Mouse (Mus musculus) heart, adult 11 months (tissue): ENCODE data around the gene Cyth4.

Experiments used
- DNase-seq: peaks from one replicate; pipeline ENCODE4 v3.0.0; 2022

The Cyth4 gene

DNA sequence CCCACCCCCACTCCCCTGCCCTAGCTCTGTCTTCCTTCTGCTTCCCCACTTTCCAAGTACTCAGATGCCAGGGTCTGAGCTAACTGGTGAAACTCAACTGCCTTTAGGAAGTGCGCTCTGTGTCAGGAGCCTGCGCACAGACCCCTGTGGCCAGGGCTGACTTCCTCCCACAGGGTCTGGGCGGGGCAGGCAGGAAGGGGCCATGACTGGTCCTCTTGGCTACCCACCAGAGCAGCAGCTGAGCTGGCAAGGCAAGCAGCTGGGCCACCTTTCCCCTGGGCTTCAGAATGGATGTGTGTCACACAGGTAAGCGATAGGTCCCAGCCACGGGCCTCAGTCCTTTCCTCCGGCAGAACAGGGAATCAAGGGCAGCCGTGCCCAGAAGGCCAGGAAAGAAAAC lies at the start of gene Cyth4:
Gene Cyth4, plus strand, starts transcription at position 134 of the 400 bp plus-strand sequence.
- DNase-seq = peak; percentile 98

DNA sequence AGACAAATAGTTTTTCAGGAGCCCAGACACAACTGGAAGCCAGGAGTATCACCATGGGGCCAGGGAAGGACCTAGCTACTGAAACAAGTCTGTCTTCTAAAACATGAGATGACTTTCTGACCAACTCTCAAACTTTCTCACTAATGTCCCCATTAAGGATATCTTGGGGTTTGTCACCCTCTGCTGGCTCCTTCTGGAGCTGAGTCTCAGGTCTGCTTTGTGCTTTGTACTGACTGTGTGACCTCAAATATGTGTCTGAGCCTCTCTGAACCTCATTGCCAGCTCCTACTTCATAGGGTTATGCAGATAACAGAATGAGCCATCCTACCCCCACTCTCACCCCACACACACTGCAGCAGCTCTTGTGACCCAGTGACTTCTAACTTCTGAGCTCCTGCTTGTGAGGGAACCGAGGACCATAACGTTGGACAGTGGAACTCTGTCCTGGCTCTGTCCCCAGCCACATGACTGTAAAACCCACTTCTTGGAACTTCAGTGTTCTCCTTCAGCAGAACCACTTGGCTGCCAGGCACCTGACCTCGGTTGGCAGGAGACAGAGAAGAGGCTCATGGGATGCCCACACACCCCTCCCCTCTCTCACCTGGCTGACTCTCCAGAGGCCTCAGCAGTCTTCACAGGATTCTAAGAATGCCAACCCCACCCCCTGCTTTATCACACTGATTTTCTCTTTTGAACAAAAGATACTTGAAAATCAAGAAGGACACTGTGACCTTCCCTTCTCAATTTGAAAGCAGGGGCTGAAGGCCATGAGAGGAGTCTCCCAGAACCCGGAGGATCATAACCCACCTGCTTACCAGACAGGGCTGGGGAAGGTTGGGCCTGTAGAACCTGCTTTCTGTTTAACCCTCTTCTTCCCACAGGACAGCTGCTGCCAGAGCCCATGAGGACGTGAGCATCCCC lies 49.2 kb upstream of the Cyth4 start:
- peak; percentile 94 for DNase-seq

DNA sequence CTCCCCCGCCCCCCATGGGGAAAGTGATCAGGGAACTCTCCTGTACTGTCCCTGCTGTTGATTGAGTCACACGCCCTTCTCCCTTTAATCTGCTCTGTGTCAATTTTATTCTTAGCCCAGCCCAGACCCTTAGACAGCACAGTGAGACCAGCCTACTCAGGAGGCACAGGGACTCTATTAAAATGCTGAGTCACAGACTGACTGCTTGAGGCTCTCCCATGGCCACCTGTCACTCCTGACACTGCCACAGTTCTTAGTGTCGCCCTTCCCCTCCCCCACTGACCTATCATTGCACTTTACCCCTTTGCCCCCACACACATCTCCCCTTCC lies 48.5 kb upstream of the Cyth4 start:
- DNase-seq = no peak

DNA sequence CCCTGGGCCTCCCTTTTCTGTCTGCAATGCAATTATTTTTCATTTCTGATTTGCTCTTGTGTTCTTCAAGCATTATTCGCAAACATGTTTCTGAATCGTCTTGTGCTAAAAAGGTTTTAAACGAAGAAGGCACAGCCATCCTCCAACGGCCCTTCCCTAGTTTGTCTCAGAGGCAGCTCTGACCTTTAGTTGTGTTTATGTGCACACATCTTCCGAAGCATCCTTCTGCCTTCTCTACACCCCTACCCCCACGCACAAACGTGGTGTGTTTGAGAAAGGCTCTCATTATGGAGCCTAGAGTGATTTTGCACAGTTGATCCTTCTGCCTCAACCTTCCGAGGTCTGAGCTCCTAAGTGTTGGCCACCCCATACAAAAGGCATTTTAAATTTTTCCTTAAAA lies 48.1 kb upstream of the Cyth4 start:
- no peak for DNase-seq

DNA sequence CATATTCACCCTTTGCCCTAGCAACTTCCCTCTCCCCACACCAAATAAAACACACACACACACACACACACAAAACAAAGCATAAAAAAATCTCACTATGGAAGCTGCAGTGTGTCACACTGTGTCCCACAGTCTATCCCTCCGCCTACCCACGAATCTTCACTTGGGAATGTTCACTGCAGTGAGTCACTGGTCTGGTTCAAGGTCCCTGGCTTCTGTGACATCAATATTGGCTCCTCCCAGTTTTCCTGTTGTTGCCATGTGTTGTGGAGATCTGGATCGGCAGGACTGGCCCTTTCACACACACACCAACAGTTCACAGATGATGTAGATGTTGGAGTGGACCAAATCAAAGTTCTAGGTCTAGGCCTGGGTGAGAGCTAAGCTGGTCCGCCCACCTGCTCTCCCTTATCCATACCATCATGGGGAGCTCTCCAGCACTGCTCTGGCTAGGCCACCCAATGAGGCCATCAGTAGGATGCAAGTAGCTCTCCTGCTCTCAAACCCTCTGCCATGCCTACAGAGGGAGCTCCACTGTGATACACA lies 47.6 kb upstream of the Cyth4 start:
- DNase-seq = no peak

DNA sequence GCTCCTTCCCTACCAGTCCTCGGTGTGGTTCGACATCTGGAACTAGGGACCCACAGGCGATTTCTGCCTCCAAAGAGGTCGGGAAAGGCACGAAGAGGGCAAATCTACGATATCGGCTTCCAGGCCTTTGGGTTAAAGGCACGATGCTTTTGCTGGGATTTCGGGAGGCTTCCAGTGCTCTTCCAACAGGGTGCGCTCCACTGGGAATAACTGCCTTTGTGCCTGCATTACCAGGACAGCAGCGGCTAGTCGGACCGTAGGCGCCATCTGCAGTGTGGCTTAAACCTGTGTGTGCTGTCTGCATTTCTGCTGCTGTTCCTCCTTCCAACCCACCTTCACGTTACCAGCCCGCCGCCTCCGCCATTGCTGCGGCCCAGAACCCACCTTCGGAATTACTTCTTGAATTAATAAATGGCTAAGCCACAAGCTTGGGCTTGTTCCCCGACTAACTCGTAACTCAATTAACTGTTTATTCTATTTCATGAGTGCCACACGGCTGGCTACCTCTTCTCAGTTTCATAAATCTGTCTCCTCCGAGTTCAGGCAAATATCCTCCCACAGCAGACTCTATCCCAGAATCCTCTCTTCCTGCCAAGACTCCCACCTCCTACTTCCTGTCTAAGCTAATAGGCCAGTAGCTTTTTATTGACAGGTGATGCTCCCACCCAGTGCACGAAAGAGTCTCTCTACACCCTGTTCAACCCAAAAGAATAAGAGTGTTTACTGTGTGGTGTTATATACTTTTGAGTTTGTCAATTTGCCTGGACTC lies 42.1 kb upstream of the Cyth4 start:
- DNase-seq = no peak

DNA sequence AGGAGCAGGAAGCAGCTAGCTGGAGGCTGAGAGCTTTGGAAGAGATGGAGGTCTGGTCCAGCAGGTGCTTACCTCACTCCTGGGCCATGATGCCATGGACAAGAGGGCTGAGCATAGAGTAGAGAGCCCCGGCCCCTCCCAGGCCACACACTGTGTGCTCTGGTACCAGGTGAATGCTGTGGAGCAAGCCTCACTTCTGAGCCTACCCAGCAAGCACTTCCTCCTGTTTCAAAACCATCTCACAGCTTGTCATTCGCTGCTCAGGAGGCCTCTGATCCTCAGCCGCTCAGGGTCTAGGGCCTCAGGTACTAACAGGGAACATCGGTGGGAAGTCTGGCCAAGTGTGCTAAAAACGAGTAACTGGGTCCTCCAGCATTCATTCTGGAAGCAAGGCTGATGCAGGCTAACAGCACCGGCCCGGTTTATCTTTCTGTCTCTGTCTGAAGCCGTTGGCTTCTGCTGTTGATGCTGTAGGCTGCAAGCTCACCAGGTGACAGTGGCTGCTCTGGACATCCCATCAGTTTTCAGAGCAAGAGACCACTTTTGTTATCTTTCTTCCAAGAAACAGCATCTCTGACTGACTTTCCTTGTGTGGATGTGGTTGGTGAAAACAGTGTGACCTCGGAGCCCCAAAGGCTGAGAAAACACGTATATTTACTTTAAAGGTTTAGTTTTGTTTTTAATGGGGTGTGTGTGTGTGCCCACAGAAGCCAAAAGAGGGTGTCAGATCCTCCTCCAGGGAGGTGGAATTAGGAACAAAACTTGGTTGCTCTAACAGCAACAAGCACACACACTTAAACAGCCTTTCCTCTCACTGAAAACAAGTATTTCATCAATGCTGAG lies 38.9 kb upstream of the Cyth4 start:
- no peak for DNase-seq

DNA sequence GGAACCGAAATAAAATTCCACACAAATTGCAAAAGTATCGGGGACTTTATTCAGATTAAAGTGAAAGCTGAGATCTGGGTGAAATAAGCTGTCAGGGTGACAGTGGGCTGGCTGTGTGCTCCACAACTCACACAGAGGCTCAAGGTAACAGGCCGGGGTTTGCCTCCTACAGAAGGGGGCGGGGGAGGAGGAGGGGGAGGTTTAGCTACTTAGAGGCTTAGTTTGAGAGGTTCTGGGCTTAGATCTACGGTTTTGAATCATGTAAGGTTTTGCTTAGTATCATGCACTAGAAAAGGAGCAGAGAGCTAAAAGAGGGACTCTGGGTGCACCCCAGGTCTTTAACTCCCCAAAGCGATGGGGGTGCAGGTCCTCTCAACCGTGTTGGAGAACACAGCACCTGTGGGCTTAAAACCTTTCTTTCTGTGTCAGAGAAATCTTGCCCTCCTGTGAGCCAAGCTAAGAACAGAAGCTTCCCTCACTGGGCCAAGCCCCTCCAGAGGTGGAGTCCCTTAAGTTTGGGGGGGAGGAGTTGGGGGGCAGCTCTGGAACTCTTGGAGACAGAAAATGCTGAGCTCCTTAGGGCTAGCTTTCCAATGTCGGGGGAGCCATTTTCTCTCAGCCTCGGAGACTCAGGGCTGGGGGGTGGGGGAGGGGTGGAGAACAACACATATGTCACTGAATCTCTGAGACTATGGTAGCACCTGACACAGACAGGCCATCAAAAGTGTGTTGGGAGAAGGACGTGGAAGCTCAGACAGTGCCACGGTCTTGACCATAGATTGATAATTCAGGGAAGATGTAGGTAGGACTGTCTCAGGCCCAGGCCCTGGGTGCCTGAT lies 37.5 kb upstream of the Cyth4 start:
- DNase-seq = no peak

DNA sequence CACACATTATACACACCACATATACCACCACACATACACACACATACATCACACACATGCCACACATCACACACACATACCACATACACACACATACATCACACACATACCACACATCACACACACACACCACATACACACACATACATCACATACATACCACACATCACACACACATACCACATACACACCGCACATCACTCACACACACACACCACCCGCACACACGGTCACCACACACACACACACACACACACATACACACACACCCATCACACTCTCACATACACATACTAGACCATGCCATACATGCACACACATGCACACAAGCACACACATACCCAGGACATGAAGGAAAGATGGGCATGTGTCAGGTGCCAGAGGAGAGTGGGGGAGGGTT lies 33.5 kb upstream of the Cyth4 start:
- no peak for DNase-seq

DNA sequence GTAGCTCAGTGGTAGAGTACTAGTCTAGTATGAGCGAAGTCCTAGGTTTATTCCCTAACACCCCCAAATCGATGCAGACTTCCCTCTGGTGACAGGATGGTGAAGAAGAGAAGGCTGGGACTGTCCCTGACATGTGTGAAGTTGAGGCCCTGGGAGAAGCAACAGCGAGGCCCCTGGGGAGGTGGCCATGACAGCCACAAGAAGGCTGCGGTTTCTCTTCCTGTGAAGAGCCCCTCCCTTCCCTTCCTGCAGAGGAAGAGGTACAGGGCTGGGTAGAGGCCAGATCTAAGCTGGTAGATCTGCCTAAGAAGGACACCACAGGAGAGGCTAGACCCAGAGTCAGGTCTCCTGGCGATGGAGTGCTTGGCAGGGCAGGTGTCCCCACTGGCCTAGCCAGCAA lies 32.9 kb upstream of the Cyth4 start:
- DNase-seq = peak; percentile 91

DNA sequence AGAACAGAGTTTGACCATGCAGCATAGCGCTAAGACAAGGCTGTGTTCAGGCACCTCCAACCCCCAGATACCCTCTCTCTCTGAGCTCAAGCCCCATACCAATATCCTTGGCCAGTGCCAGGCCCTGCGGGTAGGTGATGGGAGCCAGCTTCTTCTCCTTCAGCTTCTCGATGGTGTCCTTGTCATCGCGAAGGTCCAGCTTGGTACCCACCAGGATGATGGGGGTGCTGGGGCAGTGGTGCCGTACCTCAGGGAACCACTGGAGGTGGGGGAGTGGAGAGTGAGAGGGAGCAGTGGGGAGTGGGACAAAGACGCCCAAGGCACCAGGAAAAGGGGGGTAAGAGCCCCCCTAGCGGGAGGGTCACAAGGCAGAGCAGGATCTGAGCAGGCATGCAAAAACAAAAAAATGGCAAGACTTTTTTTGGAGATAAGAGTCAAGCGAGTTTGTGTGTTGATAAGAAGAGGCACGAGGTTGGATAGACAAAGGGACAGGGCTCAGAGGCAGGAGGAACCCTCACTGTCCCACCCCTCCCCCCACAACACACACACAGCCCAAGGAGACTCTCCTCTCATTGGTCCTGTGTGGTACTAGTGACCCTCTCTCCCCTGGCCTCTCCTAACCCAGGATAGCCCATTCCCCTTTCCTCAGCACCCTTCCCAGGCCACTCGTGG lies 31.9 kb upstream of the Cyth4 start:
- DNase-seq = no peak

DNA sequence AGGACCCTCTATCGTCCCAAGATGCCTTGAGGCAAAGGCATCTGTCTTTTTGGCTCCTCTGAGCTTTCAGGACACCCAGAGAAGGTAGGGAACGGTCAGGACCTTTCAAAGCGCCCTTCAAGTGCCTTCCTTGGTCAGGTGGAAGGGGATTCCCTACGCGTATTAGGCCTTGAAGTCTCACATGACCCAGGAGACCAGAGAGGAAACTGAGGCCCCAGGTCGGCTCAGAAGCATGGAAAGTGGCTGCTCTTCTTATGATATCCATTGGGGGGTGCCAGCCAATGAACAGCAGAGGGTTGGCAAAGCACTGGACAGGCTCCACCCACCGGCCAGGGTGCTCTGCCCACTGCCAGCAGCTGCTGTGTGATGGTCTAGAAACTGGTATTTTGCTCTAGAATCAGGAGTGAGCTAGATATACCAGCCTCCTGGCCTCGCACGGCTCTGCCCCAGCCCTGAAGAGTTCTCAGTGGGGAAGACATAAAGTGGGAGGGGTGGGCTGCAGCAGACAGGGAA lies 29.2 kb upstream of the Cyth4 start:
- DNase-seq = no peak

DNA sequence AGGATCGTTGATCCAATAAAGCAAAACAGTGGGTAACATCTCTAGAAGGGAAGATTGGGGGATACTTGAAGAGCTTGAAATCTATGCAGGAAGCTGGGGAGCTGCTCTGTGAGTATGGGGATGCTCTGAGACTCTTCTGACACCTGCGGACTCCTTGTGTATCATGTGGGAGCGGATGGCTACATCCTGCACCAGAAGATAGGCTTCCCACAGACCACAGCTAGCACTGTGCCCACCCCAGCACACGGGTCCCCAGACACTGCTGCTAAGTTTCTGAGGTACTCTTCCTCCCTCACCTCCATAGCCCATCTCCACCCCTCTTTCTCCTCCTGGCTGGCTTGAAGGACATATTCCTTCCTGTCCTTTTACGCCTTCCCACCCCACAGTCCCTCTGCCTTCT lies 26.7 kb upstream of the Cyth4 start:
- DNase-seq = no peak

DNA sequence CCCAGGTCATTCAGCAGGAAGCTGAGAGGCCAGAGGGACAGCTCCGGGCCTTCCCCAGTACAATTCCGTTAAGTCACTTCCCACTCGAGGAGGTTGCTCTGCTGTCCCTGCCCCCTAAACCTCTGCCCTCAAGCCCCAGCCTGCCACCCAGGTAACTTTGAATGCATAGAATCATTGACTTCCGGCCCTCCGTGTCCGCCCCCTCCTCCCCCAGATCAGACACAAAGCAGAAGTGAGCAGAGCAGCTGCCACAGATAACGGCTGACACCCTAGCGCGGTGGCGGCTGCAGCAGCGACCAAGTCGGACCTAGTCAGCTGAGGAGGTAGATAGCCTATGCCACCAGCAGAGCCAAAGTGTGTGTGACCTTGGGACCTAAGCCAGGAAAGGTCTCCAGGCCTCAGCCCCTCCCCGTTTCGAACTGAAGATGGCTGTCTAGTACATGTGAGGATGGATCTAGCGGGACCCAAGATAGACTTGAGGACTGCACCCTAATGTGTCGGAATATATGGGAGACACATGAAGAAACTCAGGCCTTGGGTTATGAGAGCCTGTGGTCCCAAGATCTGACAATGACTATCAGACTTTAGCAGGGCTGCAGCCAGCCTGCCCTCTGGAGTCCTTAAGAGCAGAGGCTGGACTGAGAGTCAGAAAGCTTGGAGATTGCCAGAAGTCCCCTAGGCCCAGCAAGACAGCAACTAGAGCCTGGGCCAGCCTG lies 25.1 kb upstream of the Cyth4 start:
- DNase-seq = peak; percentile 95

DNA sequence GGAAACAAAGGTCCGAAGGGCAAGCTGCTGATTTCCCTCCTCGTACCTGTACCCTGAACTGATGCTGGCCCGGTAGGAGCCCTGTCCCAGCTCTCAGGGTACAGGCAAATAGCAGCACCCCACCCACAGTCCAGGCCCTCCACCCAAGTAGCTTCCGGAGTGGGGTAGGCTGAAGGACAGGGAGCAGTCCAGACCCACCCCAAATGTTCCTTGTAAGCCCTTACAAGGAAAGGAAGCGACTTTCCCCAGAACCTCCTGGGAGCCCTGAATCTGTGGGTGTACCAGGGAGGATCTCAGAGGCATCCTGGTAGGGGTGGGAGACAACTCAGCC lies 24.6 kb upstream of the Cyth4 start:
- DNase-seq = no peak

DNA sequence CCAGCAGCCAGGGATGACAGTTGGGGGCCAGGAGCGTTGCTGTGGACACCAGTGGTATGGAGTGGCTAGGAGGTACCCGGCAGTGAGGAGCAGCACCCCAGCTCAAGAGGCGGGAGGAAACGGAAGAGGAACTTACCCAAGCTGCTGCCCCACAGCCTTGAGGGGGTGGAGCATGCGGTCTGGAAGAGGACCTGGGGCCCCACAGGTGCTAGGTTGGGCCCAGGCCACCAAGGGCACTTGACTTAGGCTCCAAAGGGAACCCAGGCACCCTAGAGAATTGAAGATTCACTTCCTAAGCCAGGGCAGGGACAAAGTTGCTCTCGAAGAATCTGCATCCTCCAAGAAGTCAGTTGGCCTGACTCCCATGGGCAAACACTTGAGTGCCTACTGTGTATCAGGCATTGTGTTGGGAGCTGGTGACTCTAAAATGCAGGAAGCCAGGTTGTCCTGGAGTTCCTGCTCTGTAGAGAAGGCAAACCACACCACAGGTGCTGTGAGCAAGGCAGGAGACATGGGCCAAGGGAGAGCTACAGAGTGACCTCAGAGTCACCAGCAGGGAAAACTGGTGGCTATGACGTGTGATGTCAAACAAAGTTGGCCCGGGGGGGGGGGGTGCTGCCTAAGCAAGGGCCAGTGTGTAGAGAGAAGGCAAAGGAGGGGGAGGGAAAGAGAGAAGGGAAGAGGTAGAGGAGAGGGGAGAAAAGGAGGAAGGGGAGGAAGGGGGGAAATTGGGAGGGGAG lies 24.0 kb upstream of the Cyth4 start, which contains the start of gene Rac2:
Gene Rac2, minus strand, starts transcription at position 126 of the 740 bp plus-strand sequence.
- peak; percentile 97 for DNase-seq

DNA sequence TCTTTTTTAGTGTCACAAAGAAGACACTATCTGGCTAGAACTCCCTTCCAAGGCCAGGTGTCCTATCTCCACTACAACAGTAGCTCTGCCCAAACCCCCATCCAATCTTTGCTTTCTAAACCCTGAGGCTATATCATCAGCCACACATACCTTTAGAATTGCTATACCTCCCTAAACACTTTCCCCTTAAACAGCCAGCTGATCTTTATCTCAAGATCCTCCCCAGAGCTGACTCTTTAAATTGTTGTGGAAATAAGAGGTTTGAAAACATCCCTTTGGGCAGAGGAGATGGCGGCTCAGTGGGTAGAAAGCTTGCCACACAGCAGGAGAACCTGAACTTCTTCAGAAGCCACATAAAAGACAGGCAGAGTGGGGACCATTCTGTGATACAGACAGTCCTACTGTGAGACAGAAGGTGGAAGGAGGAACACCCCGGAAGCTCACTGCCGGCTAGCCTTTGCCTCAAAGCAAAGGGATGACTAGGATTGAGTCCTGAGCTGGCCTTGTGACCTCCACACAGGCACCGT lies 20.5 kb upstream of the Cyth4 start:
- no peak for DNase-seq

DNA sequence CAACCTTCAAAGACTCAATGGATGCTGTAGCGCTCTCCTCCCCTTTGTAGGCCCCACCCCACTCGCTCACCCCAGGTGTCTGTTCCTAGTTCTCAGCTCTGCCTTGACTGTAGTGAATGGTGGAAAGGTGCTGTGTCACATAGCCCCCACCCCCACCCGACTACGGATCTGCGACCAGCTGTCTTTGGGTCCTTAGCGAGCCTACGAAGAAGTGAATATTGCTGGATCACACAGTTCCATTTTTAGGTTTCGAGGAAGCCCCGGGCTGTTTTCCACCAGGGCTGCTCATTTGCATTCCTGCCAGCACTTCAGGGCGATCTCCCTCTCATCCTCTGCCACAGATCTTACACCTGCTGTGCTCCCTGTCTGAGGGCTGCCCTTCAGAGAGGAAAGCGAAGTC lies 13.5 kb upstream of the Cyth4 start:
- no peak for DNase-seq

DNA sequence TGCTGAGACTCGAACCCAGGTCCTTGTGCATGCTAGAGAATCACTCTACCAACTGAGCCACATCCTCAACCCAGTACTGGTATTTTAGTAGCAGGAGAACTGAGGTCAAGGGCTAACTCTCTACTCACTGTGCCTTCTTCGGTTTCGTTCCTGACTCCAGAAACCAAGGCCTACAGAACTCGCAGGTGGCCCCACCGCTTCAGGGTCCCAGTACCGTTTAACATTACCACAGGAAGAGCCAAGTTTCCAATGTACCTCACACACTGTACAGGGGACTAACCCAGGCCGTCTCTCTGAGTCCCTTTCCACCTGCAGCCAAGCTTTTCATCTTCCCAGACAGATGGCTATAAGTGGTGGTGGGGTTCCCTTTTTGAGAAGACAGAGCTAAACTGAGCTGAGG lies 11.4 kb upstream of the Cyth4 start:
- DNase-seq = no peak
